Mouse (Mus musculus) embryonic fibroblast, embryonic 13.5 days (primary cell): ENCODE results near the gene Gal3st3. TPM values are rescaled to one million over a fixed set of nuclear protein-coding genes. Genes with fewer than 3 reads are reported as not detected.
A peak's percentile ranks its signal among the peaks of the same experiment; 100 is the strongest.

ENCODE experiments used
- H3K27ac ChIP-seq: 2 replicates; pipeline ENCODE4 v1.5.1; 2012; ENCODE audit warnings: low read length, control low read depth, inconsistent platforms; ENCODE audit not compliant: insufficient read depth
- H3K4me1 ChIP-seq: 2 replicates; pipeline ENCODE4 v1.6.1; 2011; ENCODE audit warnings: low read length; ENCODE audit not compliant: control insufficient read depth, insufficient read depth
- H3K4me3 ChIP-seq: 2 replicates; pipeline ENCODE4 v1.5.1; 2011; ENCODE audit warnings: mild to moderate bottlenecking, control low read depth, low read length; ENCODE audit not compliant: insufficient read depth
- CTCF ChIP-seq: IDR thresholded peaks from 2 replicates; pipeline ENCODE4 v1.5.1; 2011; ENCODE audit warnings: mild to moderate bottlenecking, control low read depth, low read length, moderate library complexity, borderline replicate concordance; ENCODE audit not compliant: insufficient read depth
- POLR2A ChIP-seq: IDR thresholded peaks from 2 replicates; pipeline ENCODE4 v1.6.1; 2011; ENCODE audit warnings: low read depth, mild to moderate bottlenecking, control low read depth, low read length, moderate library complexity
- polyA plus RNA-seq: library from polyadenylated mRNA; stranded (reverse); fragments of >200 nt; gene quantifications from 2 replicates; pipeline ENCODE4 v1.2.4, GENCODE M21; 2011; ENCODE audit warnings: low read depth; ENCODE audit not compliant: missing spikeins, insufficient read length

The Gal3st3 gene
- polyA plus RNA-seq, 1 experiment, result 0.35 TPM

DNA sequence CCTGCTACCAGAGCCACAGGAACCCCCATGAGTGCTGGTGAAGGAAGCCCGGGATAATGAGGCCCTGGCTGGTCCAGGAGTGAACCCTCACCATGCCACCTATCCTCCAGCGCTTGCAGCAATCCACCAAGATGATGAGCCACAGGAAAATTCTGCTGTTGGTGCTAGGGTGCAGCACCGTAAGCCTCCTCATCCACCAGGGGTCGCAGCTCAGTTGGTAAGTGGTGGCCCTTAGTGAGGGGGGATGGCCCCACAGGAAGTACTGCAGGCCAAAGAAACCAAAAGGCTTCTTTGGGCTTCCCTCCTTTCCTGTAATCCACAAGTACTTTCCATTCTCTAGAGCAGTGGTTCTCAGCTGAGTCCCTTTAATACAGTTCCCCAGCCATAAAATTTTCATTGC, 4.3 kb downstream of the Gal3st3 start:
- Histone ChIP-seq H3K4me3 (no peak overlapping the region), H3K27ac (no peak overlapping the region), H3K4me1 (no peaks in the 10 kb centered on the region)
- TF ChIP-seq CTCF (peak; percentile 83; the same call in 1 of the 2 replicates), POLR2A (no peak)

DNA sequence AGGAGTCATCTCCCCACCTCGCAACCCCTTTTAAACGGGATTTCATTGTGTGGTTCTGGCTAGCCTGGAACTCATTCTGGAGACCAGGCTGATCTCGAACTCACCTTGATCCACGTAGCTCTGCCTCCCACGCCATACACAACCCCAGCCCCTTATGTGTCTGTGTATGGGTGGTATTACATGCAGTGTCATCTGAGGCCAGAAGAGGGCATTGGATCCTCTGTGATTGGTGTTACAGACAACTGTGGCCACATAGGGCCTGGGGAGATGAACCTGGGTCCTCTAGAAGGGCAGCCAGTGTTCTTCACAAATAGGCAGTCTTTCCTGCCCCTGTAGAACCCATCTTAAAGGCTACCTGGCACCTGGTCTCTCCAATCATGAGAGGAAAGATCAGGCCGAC, 8.1 kb downstream of the Gal3st3 start:
- Histone ChIP-seq H3K27ac (no peak overlapping the region), H3K4me3 (no peak overlapping the region), H3K4me1 (no peaks in the 10 kb centered on the region)
- TF ChIP-seq POLR2A, result no peak
- no peak for TF ChIP-seq CTCF

DNA sequence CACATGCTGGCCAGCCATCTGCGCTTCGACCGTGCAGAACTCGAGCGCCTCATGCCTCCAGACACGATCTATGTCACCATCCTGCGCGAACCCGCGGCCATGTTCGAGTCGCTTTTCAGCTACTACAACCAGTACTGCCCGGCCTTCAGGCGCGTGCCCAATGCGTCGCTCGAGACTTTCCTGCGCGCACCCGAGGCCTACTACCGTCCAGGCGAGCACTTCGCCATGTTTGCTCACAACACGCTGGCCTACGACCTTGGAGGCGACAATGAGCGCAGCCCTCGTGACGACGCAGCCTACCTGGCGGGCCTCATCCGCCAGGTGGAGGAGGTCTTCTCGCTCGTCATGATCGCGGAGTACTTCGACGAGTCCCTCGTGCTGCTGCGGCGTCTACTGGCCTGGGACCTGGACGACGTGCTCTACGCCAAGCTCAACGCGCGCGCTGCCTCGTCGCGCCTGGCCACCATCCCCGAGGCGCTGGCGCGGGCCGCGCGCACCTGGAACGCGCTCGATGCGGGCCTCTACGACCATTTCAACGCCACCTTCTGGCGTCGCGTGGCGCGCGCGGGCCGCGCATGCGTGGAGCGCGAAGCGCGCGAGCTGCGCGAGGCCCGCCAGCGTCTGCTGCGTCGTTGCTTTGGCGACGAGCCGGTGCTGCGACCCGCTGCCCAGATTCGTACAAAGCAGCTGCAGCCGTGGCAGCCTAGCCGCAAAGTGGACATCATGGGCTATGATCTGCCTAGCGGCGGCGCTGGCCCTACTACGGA, 9.0 kb downstream of the Gal3st3 start:
- H3K4me1 ChIP-seq, result no peaks in the 10 kb centered on the region
- TF ChIP-seq CTCF, result no peak
- TF ChIP-seq POLR2A, result no peak
- no peak overlapping the region for H3K27ac ChIP-seq
- no peak overlapping the region for H3K4me3 ChIP-seq

- Histone ChIP-seq H3K4me1 (no peaks in the 10 kb centered on the region), H3K27ac (no peak overlapping the region), H3K4me3 (no peak overlapping the region)
- TF ChIP-seq CTCF, result no peak
- no peak for TF ChIP-seq POLR2A
Observed at GRCm38 (mm10) chr19:5309025-5309424, 10.9 kb downstream of the Gal3st3 start.

DNA sequence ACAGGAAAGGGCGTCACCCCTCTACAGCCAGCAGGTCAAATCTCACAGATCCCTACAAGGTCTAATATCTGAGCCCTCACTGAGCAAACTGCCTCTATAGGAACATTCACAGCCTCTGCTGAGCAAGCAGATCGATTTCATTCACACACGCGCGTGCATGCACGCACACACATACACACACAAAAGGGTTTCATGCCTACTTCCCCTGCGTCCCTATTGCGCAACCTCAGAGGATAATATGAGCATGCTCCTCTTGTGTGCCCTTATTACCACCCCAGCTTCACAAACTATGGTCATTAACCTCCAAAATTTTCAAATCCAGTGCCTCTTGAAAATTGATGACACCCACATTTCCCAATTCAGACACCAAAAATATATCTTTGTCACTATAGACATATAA, 15.1 kb downstream of the Gal3st3 start:
- TF ChIP-seq CTCF (no peak), POLR2A (no peak)
- H3K4me1 ChIP-seq, result no peaks in the 10 kb centered on the region
- no peak overlapping the region for H3K27ac ChIP-seq
- no peak overlapping the region for H3K4me3 ChIP-seq

- no peak for TF ChIP-seq CTCF
- TF ChIP-seq POLR2A, result no peak
- no peak overlapping the region for H3K4me3 ChIP-seq
- no peak overlapping the region for H3K27ac ChIP-seq
- no peaks in the 10 kb centered on the region for H3K4me1 ChIP-seq
Observed at GRCm38 (mm10) chr19:5323801-5324200, 25.7 kb downstream of the Gal3st3 start.

DNA sequence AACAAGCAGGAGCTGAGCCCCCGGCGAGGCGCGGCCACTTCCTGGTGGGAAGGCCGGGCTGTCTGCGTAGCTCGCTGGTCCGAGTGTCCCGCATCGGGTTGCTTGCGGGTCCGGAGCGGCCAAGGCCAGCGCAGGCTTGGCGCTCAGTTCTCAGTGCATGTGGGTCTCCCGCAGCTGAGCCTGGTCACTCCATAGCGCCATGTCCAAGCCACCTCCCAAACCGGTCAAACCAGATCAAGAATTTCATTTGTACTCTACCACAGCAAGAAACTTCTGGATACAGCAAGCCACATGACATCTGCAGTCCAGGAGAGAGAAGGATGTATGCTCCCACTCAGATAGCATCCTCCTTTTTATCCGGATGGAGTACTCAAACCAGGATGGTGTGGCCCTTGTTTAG, 29.8 kb downstream of the Gal3st3 start:
- no peaks in the 10 kb centered on the region for H3K4me1 ChIP-seq
- H3K27ac ChIP-seq, result no peak overlapping the region
- H3K4me3 ChIP-seq, result no peak overlapping the region
- TF ChIP-seq POLR2A (no peak), CTCF (no peak)

- TF ChIP-seq POLR2A, result no peak
- H3K4me3 ChIP-seq, result no peak overlapping the region
- no peak overlapping the region for H3K27ac ChIP-seq
- H3K4me1 ChIP-seq, result no peaks in the 10 kb centered on the region
Observed at GRCm38 (mm10) chr19:5334741-5335140, 36.6 kb downstream of the Gal3st3 start.

GRCm38 (mm10) chr19:5335441-5335840, 37.3 kb downstream of the Gal3st3 start, which contains the start of gene Catsper1:
Catsper1 (plus strand) TSS chr19:5335741.
- Histone ChIP-seq H3K4me1 (no peaks in the 10 kb centered on the region), H3K27ac (no peak within 1 kb of the TSS), H3K4me3 (no peak within 1 kb of the TSS)
- TF ChIP-seq POLR2A, result no peak
- TF ChIP-seq CTCF, result no peak

GRCm38 (mm10) chr19:5337975-5338374, 39.8 kb downstream of the Gal3st3 start:
- H3K27ac ChIP-seq, result no peak overlapping the region
- TF ChIP-seq POLR2A (no peak), CTCF (peak; percentile 38; the same call in 1 of the 2 replicates)
- H3K4me1 ChIP-seq, result no peaks in the 10 kb centered on the region
- no peak overlapping the region for H3K4me3 ChIP-seq
